Mouse (Mus musculus) layer of hippocampus, adult 2 months (tissue): ENCODE results near the gene Gm20696. TPM values are rescaled to one million over a fixed set of nuclear protein-coding genes. Genes with fewer than 3 reads are reported as not detected.

Source experiments
- DNase-seq, 2 experiments: peaks; one replicate each; pipeline ENCODE4 v3.0.0; 2022; ENCODE audit warnings: low spot score in 2 of 2
- H3K27ac ChIP-seq: fragments of 200-600 bp; 2 replicates; pipeline ENCODE4 v1.8.1; 2022
- H3K4me3 ChIP-seq: fragments of 200-600 bp; 2 replicates; pipeline ENCODE4 v1.8.1; 2022; ENCODE audit warnings: mild to moderate bottlenecking
- CTCF ChIP-seq: fragments of 200-600 bp; conservative IDR thresholded peaks from 2 replicates; pipeline ENCODE4 v1.8.1; 2022; ENCODE audit warnings: antibody characterized with exemption, mild to moderate bottlenecking, moderate library complexity
- total RNA-seq, 2 experiments: library from RNA; stranded (reverse); gene quantifications; 2 replicates each; pipeline ENCODE4 v1.2.3; 2021

The Gm20696 gene
- total RNA-seq, 2 experiments from 2014 or later: 6.2 to 7.3 TPM

- H3K27ac ChIP-seq: no peak overlapping the region
- TF ChIP-seq CTCF: no peak
- DNase-seq: no peak
- no peak overlapping the region for H3K4me3 ChIP-seq
Measured at GRCm38 (mm10) chr6:99359765-99360499, 306.7 kb downstream of the Gm20696 start.

- H3K4me3 ChIP-seq: no peak overlapping the region
- H3K27ac ChIP-seq: no peak overlapping the region
- no peak for TF ChIP-seq CTCF
- no peak for DNase-seq
Measured at GRCm38 (mm10) chr6:99359036-99359698, 307.4 kb downstream of the Gm20696 start.

- TF ChIP-seq CTCF: no peak
- Histone ChIP-seq H3K4me3 (no peak overlapping the region), H3K27ac (no peak overlapping the region)
- DNase-seq: no peak
Measured at GRCm38 (mm10) chr6:99357931-99358330, 308.7 kb downstream of the Gm20696 start.

GRCm38 (mm10) chr6:99354338-99354737 is 312.3 kb downstream of the Gm20696 start:
- Histone ChIP-seq H3K4me3 (no peak overlapping the region), H3K27ac (no peak overlapping the region)
- no peak for TF ChIP-seq CTCF
- DNase-seq: no peak

- Histone ChIP-seq H3K27ac (no peak overlapping the region), H3K4me3 (no peak overlapping the region)
- no peak for TF ChIP-seq CTCF
- DNase-seq: no peak
Measured at GRCm38 (mm10) chr6:99353441-99353840, 313.2 kb downstream of the Gm20696 start.

- Histone ChIP-seq H3K27ac (no peak overlapping the region), H3K4me3 (no peak overlapping the region)
- no peak for TF ChIP-seq CTCF
- DNase-seq: no peak
Measured at GRCm38 (mm10) chr6:99350566-99350965, 316.0 kb downstream of the Gm20696 start.

GRCm38 (mm10) chr6:99350156-99350555 is 316.4 kb downstream of the Gm20696 start:
- DNase-seq: no peak
- Histone ChIP-seq H3K4me3 (no peak overlapping the region), H3K27ac (no peak overlapping the region)
- no peak for TF ChIP-seq CTCF

- Histone ChIP-seq H3K4me3 (no peak overlapping the region), H3K27ac (no peak overlapping the region)
- TF ChIP-seq CTCF: no peak
- DNase-seq: no peak
Measured at GRCm38 (mm10) chr6:99347836-99348235, 318.8 kb downstream of the Gm20696 start.

GRCm38 (mm10) chr6:99344966-99345365 is 321.6 kb downstream of the Gm20696 start:
- no peak for TF ChIP-seq CTCF
- no peak for DNase-seq
- Histone ChIP-seq H3K27ac (no peak overlapping the region), H3K4me3 (no peak overlapping the region)

GRCm38 (mm10) chr6:99344357-99344756 is 322.2 kb downstream of the Gm20696 start:
- no peak overlapping the region for H3K27ac ChIP-seq
- no peak for DNase-seq
- no peak for TF ChIP-seq CTCF

GRCm38 (mm10) chr6:99343815-99344214 is 322.8 kb downstream of the Gm20696 start:
- Histone ChIP-seq H3K4me3 (no peak overlapping the region), H3K27ac (no peak overlapping the region)
- DNase-seq: no peak
- no peak for TF ChIP-seq CTCF

More at GRCm38 (mm10) chr6:99344357-99344756, 322.2 kb downstream of the Gm20696 start:
- no peak overlapping the region for H3K4me3 ChIP-seq

GRCm38 (mm10) chr6:99342416-99342815 is 324.2 kb downstream of the Gm20696 start:
- H3K4me3 ChIP-seq: no peak overlapping the region
- no peak for TF ChIP-seq CTCF
- H3K27ac ChIP-seq: no peak overlapping the region
- no peak for DNase-seq

GRCm38 (mm10) chr6:99340902-99341301 is 325.7 kb downstream of the Gm20696 start:
- TF ChIP-seq CTCF: no peak
- H3K27ac ChIP-seq: no peak overlapping the region
- H3K4me3 ChIP-seq: no peak overlapping the region
- DNase-seq: no peak
